Mouse (Mus musculus): Measurements from ENCODE around the gene Olfr1354. TPM values are rescaled to one million over a fixed set of nuclear protein-coding genes. Genes with fewer than 3 reads are reported as not detected.
"Not testable (repeated sequence)": the region's sequence is repeated elsewhere in the genome, so short reads cannot be mapped to it uniquely, and the experiment has no call there.

Olfr1354 gene
- total RNA-seq (2021), result not detected

- DNase-seq, result not testable (repeated sequence)
Observed at GRCm38 (mm10) chr10:78912871-78913270, at the start of gene Olfr1354. Olfr1354 (plus strand) TSS chr10:78913171.

GRCm38 (mm10) chr10:78875240-78875639, 37.7 kb upstream of the Olfr1354 start, which contains the start of gene Olfr1355:
Olfr1355 (plus strand) TSS chr10:78875540.
- no peak for DNase-seq

- not testable (repeated sequence) for DNase-seq
Observed at GRCm38 (mm10) chr10:78950336-78950735, 37.4 kb downstream of the Olfr1354 start, which contains the start of gene Olfr8. Olfr8 (plus strand) TSS chr10:78950636.

GRCm38 (mm10) chr10:78963009-78963408, 50.0 kb downstream of the Olfr1354 start, which contains the start of gene Olfr1353:
Olfr1353 (plus strand) TSS chr10:78963309.
- not testable (repeated sequence) for DNase-seq

Other genes with a start within 250 kb of the Olfr1354 start
- not detected for gene Casp14, start 194.9 kb upstream of the Olfr1354 start, total RNA-seq (2021)
- gene Ccdc105, start 160.1 kb upstream of the Olfr1354 start, total RNA-seq (2021), result not detected
- gene Slc1a6, start 132.7 kb upstream of the Olfr1354 start, total RNA-seq (2021), result under 1 TPM; 0.43 to 0.63 TPM
- not detected for gene Olfr1356, start 61.0 kb upstream of the Olfr1354 start, total RNA-seq (2021)
- not detected for gene Olfr1355, start 37.6 kb upstream of the Olfr1354 start, total RNA-seq (2021)
- not detected for gene Olfr8, start 37.5 kb downstream of the Olfr1354 start, total RNA-seq (2021)
- not detected for gene Olfr1353, start 50.1 kb downstream of the Olfr1354 start, total RNA-seq (2021)
- not detected for gene Olfr1352, start 67.9 kb downstream of the Olfr1354 start, total RNA-seq (2021)
- gene Olfr1351, start 99.3 kb downstream of the Olfr1354 start, total RNA-seq (2021), result not detected
- gene Olfr57, start 115.6 kb downstream of the Olfr1354 start, total RNA-seq (2021), result not detected
- 10 to 100 TPM; 14.6 to 17.1 TPM for gene 2610008E11Rik, start 184.4 kb downstream of the Olfr1354 start, total RNA-seq (2021)
- not detected for gene Vmn2r80, start 235.6 kb downstream of the Olfr1354 start, total RNA-seq (2021)